Mouse (Mus musculus) ES-E14 (cell line): ENCODE data around the gene Zfhx3.
A peak's percentile ranks its signal among the peaks of the same experiment; 100 is the strongest.

Experiments
- CHD2 ChIP-seq: IDR thresholded peaks from 2 replicates; pipeline ENCODE4 v1.6.1; 2014; ENCODE audit warnings: mild to moderate bottlenecking, low read depth, low read length, inconsistent platforms
- HCFC1 ChIP-seq: IDR thresholded peaks from 2 replicates; pipeline ENCODE4 v1.6.1; 2012; ENCODE audit warnings: low read length, inconsistent platforms, borderline replicate concordance; ENCODE audit not compliant: insufficient read depth
- MAFK ChIP-seq: IDR thresholded peaks from 2 replicates; pipeline ENCODE4 v1.6.1; 2014; ENCODE audit warnings: mild to moderate bottlenecking, low read depth, low read length, inconsistent platforms; ENCODE audit not compliant: insufficient read depth
- ZC3H11A ChIP-seq: IDR thresholded peaks from 2 replicates; pipeline ENCODE4 v1.6.1; 2012; ENCODE audit warnings: low read depth, mild to moderate bottlenecking, inconsistent platforms, low read length, borderline replicate concordance
- ZNF384 ChIP-seq: IDR thresholded peaks from 2 replicates; pipeline ENCODE4 v1.6.1; 2012; ENCODE audit warnings: low read depth, low read length, inconsistent platforms

GRCm38 (mm10) chr8:108724818-108725506 is 782.5 kb downstream of the Zfhx3 start:
- peak; percentile 1; the same call in 1 of the 2 replicates for TF ChIP-seq ZNF384
- TF ChIP-seq MAFK: no peak
- no peak for TF ChIP-seq CHD2
- TF ChIP-seq ZC3H11A: no peak
- no peak for TF ChIP-seq HCFC1
